Mouse (Mus musculus) lung, postnatal 36 days (tissue): Measurements from ENCODE around the gene Nav2.

ENCODE experiments used
- DNase-seq: peaks from one replicate; pipeline ENCODE4 v3.0.0; 2022; ENCODE audit warnings: mixed read lengths

Nav2 gene

DNA sequence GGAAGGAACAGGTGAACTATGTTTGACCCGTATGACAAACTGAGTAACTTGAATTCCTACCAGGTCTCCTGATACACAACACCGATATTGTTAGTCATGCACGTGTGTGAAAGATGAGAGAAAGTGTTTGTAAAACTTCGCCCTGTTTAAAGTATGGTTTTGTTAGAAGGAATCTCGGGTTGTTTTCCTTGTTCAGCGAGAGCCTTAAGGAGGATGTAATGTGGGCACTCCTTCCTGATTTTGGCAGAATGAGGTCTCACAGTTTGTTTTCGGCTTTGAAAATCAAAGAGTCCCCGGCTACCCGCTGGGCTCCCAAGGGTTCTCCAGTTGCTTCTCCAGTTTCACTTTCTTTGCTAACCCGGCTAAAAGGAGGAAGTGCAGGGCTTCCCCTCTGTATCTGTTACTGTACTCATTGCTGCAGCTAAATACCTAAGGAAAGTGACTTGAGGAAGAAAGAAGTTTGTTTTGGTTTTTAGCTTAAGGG is 553.9 kb downstream of the Nav2 start:
- DNase-seq, result peak; percentile 62

DNA sequence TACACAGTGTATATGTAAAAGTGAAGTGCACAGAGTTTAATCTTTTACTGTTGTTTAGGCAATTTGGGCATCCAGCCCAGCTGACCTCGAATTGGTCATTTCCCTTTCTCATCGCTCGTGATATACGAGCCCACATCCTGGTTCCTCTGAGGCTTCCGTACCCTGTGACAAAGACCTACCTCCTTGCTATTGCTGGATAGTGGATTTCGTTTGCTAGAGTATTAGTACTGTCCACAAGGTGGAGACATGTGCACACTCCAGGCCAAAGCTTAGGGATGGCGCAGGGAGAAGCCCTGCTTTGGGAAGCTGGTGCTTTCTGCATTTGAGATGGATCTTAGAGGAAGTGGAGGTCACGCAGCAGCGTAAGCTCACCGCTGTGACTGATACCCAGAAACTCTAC is 559.3 kb downstream of the Nav2 start:
- DNase-seq, result peak; percentile 58

DNA sequence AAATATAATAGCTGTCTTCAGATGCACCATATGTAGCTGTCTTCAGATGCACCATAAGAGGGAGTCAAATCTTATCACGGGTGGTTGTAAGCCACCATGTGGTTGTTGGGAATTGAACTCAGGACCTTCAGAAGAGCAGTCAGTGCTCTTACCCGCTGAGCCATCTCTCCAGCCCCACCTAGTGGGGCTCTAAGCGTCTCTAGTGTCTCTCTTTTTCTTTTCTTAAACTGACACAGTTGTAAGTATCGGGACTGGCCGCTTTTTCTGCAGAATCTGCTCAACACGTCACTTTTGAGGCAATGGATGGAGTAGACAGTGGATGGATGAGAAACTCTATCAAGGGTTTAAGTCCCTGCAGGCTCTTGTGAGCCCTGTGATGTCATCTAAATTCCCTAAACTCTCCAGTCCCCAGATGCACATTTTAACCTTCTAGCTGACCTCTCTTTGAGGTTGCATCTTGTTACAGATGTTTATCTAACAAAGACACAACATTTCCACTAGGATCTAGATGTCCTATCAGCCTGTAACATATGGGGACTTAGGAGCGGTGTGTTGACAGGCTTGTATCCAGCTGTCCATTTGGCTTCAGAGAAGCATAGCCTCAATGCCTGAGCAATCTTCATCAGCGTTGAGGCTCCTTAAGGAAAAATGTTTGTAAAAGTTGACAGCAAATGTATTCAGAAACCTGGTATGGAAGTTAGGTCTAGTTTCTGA is 560.1 kb downstream of the Nav2 start:
- DNase-seq, result no peak

DNA sequence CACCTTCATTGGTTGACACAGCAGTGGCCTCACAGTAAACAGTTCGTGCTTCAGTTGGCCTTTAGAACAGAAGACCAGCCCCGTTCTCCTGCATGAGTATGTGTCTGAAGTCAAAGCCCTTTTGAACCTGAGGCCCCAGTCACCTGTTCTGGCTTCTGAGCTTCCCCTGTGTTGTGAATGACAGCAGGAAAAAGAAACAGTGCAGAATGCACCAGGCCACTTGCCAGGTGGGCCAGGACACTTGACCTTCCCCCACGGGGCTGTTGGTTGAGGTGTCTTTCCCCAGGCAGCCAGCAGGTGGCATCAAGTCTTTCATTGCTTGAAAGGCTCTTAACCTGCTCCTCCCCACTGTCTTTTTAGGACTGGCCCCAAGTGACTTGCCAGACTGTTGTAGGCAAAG is 562.8 kb downstream of the Nav2 start:
- DNase-seq, result peak; percentile 74

DNA sequence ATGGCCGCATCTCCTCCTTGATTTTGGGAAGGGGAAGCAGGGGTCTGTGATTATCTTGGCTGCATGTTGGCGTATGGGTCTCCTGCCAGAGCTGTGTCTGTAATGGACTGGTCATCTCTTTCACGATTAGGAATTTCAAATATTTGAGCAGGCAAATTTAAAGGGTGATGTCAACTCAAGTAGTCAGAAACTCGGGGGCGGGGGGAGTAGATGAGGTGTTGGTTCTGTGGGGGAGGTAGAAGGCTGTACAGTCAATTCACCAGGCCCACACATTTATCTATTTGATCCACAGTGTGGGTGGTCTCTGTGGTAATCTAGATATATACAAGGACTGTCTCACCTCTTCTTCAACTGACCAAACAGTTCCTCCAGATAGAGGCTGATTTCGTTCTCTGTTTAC is 566.8 kb downstream of the Nav2 start:
- DNase-seq, result no peak

DNA sequence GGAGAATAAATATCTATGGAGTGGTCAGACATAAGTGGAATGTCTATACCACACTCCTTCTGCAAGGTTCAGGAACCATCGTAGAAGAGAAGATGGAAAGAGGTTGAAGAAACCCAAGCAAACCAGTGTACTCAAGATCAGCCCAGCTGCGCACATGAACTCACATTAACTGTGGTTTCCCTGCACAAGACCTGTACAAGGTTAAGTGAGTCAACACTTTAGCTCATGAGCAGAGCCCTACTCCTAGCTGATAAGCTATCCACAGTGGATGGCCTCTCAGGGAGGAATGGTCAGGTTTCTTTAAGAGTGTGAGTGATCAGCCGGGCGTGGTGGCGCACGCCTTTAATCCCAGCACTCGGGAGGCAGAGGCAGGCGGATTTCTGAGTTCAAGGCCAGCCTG is 567.6 kb downstream of the Nav2 start:
- DNase-seq, result no peak

DNA sequence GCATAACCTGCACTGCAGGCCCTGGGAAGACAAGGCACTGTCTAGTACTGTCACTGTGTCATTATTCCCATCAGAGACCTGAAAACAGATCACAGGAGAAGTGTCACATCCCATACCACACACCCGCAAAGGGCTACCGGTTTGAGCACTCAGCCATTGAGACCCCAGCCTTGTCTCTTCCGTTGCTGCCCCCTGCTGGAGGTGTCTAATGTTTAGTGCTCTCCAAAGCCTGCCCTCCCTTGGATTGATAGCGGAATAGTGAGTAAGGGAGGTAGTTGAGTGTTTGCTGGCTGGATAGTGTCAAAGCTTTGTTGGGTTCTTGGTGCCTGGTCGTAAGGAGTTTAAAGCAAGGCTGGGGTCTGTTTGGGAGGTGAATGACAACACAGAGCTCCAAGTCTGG is 568.1 kb downstream of the Nav2 start:
- peak; percentile 64 for DNase-seq

DNA sequence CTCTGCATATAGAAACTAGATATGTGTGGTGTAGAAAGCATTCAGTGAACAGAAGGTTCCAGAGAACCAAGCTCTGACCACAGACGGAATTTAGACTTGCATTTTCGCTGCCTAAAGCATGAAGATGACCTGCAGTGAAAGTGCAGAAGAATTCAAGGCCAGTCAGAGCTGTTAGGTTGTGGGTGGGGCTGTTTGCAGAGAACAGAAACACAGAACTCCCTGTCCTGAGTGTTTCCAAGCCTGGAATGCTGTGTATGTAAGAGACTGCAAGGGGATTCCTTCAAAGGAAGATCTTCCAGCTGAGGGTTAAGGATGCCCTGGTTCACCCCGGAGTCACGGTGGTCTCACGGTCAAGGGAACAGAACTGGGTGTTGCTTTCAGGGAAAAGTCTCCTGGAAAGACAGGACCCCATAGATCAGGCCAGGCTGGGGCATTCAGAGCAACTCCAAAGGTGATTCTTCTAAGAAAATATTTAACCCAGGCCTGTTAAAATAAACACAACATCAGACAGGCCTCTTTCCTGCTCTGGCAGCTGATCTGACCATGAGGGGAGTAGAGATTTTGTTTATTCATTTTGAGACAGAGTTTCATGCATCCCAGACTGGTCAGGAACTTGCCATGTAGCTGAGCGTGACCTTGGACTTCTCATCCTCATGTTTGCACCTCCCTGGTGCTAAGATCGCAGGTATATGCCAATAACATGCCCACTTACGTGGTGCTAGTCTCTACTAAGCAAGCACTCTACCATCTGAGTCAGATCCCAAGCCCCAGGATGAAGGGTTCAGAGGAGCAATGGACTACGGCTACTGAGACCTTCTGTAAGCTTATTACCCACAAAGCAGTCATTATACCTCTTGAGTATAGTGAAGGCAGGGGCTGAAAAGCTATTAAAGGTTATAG is 568.8 kb downstream of the Nav2 start:
- no peak for DNase-seq

DNA sequence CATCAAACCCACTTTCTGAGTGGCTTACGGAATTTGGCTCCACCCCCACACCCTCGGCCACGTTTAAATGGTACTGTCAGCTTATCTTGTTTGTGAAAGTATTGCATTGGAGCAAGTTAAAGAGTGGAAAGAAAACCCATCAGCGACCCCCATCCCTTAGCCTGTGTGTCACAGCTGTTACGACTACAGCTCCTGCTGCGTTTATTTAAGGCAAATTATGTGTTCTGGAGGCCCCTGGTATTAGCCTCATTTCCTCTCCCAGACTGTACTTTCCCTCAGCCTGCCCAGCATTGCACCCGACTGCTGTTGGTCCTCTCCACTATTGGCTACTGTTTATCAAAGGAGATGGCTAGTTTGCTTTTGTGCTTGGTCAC is 569.4 kb downstream of the Nav2 start:
- no peak for DNase-seq

DNA sequence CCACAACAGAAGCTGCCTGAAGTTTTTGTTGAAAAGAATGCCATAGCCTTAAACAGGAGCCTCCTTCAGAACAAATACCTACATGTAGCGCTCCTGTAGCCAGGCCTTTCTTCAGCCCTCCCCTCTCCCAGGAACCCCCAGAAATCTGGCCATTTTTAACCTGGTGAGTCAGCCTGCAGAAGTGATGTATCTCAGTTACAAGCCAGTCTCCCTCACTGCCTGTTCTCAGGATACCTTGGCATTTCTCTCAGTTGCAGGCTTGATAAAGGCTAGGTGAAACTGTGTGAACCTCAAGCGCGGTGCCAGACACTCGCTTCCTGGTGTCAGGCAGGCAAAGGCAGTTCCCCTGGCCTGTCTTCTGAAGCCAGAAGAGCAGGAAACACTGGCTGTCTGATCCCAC is 570.4 kb downstream of the Nav2 start:
- DNase-seq, result no peak

DNA sequence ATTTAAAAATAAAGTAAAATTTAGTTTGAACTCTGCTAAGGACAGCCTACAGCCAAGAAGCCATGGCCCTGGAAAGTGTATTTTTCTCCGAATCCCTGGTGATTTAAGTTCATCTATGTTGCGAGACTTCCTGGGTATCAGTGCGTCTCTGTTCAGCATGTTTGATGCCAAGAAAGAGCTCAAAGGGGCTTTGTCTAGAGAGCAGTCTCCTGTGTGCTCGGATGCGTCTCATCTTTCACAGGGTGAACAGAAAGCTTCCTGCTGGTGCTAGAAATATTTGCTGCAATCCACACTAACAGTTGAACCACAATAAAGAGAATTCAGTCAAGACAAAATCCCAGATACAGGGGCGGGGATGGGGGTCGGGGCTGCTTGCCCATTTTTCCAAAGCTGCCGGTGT is 572.4 kb downstream of the Nav2 start:
- DNase-seq, result no peak

DNA sequence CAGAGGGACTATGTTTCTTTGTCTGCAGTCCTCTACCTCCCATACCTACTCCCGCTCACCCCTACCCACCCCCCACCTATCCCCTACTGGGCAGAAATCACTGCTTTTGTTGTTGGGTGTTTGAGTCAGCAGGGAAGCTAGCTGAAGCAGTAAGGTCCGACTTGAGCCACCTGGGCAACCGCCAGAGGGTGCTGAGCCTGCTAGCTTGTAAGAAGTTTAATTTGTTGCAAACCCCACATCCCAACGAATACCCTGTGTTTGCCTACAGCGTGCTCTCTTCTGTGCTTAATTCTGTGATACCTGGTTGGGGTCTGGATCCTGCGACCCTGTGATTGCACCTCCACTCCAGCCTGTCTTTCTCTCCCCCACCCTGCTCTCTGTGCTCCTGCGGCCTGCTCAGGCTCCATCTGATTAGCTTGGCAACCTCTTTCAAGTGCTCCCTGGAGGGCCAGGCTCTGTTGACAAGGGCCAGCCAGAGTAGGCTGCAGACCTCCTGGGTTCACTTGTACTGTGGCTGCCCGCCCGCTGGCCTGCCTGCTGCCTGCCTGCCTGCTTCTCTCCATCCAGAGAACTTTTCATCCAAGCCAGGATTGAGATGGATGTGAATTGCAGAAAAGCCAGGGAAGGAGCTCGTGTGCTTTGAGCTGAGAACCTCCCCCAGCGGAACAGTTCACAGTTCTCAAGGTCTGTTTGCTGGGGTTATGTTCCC is 575.7 kb downstream of the Nav2 start:
- DNase-seq, result peak; percentile 77

DNA sequence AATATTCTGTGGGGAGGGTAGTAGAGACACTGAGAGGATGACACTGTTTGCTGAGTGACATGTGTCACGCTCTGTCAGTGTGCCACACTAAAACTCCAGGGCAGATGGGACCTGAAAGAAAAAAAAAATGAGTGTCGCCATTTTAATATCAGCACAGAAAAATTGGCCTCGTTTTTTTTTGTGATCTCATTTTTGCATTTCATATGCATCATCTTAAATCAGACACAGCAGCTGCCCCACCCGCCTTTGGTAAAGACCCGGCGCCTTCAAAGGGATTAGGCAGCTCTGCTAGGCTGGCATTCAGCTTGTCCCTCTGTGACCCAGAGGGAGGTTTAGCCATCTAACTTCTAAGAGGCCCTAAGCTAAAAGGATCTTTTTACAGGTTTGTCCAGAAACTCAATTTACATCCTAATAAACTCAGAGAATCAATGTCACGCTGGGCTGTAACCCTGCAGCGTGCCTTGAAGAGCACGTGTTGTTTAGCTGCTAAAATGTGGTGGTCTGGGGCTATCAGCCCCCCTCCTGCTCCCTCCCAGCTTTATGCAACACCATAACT is 576.9 kb downstream of the Nav2 start:
- DNase-seq, result no peak

DNA sequence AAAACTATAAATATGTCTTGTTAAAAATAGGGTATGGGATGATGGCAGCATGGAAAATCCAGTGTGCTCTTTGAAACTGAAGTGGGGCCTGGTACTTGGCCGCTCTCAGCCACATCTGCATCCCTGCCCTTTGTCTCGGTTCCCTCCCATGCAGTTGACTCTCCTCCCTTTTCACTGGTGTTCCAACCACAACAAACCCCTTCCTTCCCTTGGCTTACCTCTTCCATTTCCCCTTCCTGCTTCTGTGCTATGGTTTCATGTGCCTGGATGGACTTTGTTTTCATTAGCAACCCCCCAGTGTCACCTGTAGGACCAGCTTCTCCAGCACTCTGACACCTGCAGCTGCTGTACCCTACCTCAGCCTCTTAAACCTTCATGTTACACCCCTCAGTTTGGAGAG is 578.8 kb downstream of the Nav2 start:
- DNase-seq, result no peak

DNA sequence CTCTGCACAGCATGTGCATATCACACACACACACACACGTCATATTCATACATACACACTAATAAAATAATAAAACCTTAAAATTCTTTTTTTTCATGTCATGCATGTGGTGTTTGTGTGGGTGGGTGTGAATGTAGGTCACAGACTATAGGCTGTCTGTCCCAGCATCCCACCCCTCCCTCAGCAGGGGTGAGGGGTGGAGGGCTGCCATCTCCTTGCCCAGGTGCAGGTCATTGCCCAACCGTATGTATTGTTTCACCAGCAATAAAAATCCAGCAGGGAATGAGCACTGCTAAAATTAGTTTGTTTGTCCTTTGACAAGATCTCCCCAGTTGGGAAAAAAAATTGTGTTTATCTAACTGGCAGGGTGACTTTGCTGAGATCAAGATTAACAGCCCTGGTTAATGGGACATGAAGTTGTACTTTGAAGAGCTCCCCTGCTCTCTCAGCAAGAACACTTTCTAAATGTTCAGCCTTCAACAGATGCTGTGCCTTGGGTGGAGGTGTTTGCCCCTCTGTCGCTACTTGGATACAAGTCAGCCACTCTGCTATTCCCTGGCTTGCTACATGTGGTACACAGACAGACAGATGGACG is 580.1 kb downstream of the Nav2 start:
- DNase-seq, result no peak

DNA sequence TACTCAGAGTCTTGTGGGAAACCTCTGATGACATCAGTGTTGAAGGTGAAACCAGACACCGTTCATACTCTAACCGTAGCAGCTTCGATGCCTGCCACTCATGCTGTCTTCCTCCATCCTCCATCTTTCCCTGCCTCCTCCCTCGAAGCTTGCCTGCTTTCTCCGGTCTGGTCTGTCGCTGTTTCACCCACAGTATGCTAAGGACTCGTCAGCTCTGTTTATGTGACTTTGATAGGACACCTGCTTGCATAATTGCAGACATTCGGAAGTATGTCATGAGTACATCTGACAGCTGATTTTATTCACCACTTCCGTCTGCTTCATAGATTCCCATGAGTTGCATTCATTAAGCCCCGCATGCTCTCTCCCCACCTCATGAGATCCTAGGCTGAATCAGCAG is 582.3 kb downstream of the Nav2 start:
- no peak for DNase-seq

DNA sequence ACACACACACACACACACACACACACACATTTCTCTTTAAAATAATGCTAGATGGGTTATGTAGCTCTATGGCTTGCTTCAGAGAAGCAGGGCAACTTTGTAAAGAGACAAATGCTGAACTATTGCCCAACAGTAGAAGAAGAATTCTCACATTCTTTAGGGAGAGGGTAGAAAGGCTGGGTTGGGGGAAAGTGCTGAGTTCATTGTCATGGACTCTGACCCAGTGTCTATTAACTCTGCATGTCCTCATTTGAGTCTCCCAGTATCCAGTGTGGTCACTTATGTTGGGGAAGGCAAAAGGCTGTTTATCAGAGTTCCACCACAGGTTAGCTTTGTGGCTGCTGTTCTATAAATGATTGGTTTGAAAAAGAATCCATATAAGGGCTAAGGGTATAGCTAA is 584.1 kb downstream of the Nav2 start:
- no peak for DNase-seq

DNA sequence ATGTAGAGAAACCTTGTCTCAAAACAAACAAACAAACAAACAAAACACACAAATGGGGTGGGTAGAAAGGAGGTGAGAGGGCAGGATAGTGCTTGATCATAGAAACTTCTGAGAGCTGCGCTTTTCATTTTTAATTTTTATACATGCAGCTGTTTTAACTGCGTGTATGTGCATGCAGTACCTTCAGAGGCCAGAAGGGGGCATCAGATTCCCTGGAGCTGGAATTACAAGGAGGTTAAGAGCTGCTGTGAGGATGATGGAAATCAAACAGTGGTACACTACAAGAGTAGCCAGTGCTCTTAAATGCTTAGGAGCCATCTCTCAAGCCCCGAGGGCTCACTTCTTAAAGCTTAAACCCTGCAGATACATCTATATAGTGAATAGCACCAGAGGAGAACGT is 584.7 kb downstream of the Nav2 start:
- DNase-seq, result peak; percentile 67

DNA sequence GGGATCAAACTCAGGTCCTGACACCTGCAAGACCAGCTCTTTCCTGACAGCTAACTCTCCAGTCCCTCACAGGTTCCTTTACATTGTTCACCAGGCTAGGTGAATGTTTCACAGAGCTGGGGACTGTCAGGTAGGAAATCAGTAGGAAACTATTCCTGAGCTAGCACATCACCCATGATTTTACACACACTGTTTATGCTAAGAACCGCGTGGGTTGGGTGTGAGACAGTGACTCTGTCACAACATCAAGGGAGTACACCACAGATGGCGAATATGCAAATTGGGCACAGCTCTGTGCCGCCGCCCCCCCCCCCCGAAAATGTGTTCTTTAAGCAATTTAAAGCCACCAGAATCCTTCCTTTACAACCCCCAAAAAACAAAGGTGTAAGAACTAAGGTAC is 586.1 kb downstream of the Nav2 start:
- DNase-seq, result no peak

DNA sequence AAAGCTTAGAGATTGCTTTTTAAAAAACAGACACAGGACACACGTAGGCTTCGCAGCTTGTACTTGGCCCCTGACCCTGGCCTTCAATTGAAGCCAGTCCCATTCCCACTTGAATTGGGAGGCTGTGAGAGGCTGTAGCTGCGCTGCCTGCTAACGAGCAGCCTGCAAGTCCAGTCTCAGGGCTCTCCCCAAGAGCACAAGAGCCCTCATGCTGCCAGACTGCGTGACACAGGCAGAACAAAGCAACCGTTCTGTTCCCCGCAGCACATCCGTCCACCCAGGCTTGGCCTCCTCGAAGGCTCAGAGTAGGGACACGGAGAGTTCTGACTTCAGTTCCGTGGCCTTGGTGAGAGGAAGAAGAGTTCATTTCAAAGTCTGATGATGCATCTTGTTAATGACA is 587.6 kb downstream of the Nav2 start:
- no peak for DNase-seq

DNA sequence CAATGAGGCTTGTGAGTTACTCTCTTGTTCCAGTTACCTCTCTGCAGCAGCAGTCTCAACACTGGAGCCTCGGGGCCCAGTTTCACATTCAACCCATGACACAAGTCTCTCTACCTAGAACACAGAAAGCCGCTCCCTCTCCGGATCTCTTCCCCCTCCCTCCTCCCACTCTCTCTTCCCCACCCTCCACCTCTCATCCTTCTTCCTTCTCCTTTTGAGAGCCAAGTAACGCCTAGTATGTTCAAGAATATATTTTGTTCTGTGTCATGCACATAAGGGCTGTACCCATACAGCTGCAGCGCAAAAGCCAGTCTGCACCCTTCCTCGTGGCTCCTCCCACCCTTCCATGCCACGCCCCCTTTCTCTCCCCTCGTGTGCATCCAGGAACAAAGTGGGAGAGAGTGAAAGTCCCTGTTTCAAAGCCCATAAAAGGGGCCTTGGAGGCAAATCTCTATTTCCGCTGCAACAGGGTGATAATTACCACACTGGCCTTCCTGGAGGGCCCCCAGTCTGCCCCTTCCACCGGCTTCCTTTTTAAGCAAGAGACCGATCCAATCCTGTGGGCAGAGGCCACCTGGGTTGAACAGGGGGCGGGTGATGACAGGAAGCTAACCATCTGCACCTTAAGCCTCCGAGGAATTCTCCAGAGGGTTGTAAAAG is 588.4 kb downstream of the Nav2 start:
- DNase-seq, result peak; percentile 28

DNA sequence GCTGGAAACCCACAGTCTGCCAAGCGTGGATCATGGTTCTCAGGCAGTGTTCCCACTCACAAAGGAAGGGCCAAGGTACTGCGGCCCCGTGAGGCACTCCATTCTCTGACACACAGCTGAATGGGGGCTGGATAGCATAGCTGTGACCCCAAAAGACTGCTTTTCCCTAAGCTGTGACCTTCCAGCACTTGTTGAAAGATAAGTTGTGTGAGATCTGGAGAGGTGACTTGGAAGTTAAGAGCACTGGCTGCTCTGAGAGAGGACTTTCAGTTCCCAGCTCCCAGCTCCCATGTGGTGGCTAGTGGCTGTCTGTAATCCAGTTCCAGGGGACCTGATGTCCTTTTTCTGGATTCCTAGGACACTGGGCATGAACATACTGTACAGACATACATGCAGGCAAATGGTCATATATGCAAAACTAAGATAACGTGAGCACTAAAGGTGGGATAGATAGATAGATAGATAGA is 588.9 kb downstream of the Nav2 start:
- no peak for DNase-seq
